14 mouse cellular contexts compared by ENCODE assay signal in genomic region chr5:4582702-4583475, GRCm38 (mm10).
"Had no signal": no experiment of that assay in that cellular context is flagged by ENCODE, and none has a peak within 500 bp of the region (broad histone marks: within the 10 kb centered on the region; RNA-seq: fewer than 3 reads in every experiment).

No protein-coding gene starts in this region.

- H3K4me1 ChIP-seq: megakaryocyte, embryonic 14.5 days; neural tube, embryonic 12.5 days; stomach, embryonic 15.5 days had no signal

- H3K36me3 ChIP-seq: midbrain, embryonic 13.5 days; midbrain, embryonic 15.5 days; neural tube, embryonic 12.5 days; stomach, embryonic 15.5 days had no signal

- H3K27me3 ChIP-seq: megakaryocyte, embryonic 14.5 days; midbrain, embryonic 13.5 days; midbrain, embryonic 15.5 days; neural tube, embryonic 12.5 days; stomach, embryonic 15.5 days had no signal

- H3K9ac ChIP-seq: lung, embryonic 14.5 days; midbrain, embryonic 13.5 days; midbrain, embryonic 15.5 days; neural tube, embryonic 12.5 days; stomach, embryonic 15.5 days had no signal

- H3K27ac ChIP-seq: midbrain, embryonic 13.5 days; midbrain, embryonic 15.5 days; neural tube, embryonic 12.5 days; stomach, embryonic 15.5 days; stomach, postnatal 0 days had no signal

- ATAC-seq: midbrain, embryonic 13.5 days; midbrain, embryonic 15.5 days had no signal

- H3K4me2 ChIP-seq: lung, embryonic 14.5 days; midbrain, embryonic 11.5 days; midbrain, embryonic 13.5 days; midbrain, embryonic 15.5 days; neural tube, embryonic 12.5 days; stomach, embryonic 15.5 days had no signal

- DNase-seq: lung, embryonic 14.5 days; lung, postnatal 10 days; lung, postnatal 4 days; right cerebral cortex, postnatal 14 days; thymus, adult 2 months; thymus, postnatal 25 days; thymus, postnatal 4 days had no signal

- H3K4me3 ChIP-seq: midbrain, embryonic 13.5 days; midbrain, embryonic 15.5 days; neural tube, embryonic 12.5 days; stomach, embryonic 15.5 days had no signal

- H3K9me3 ChIP-seq: midbrain, embryonic 13.5 days; midbrain, embryonic 15.5 days; neural tube, embryonic 12.5 days; stomach, embryonic 15.5 days had no signal
